In the genomic region with DNA sequence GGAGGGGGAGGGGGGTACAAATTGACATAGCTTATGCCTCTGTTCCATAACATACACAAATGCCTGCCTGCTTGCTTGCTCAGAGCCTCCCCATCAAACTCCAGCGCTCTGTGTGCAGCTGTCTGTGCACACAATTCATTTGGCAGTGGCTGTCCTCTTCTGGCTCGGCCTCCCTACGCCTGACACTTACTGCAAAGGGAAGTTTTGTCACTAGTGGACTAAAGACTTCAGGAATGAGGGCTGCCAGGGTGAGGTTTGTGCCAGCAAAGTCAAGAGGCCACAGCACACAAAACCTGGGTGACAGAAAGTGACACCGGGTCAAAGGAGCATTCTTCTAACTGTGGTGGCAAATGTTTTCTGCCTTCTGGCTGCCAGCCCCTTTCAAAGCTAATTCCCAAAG, we compare ENCODE assay signal across 12 mouse cellular contexts. TPM values are rescaled to one million over a fixed set of nuclear protein-coding genes. Genes with fewer than 3 reads are reported as not detected.
DNase-seq lines count a peak whose midpoint lies in the region; ATAC-seq and TF ChIP-seq lines count a peak whose summit lies in the region.
"Had no signal": no experiment of that assay in that cellular context is flagged by ENCODE, and none has a peak within 500 bp of the region (broad histone marks: within the 10 kb centered on the region; RNA-seq: fewer than 3 reads in every experiment).

No protein-coding gene starts in this region.

- WGBS in lung, embryonic 14.5 days, result 37% methylated on average over 4 of the region's 4 CpGs
- 21% methylated on average over 4 of the region's 4 CpGs for WGBS in midbrain, embryonic 16.5 days
- 72% methylated on average over 4 of the region's 4 CpGs for WGBS in liver, postnatal 0 days (ENCODE audit: insufficient replicate concordance)

- H3K4me1 ChIP-seq in lung, embryonic 14.5 days (ENCODE audit: insufficient read depth), result no peaks in the 10 kb centered on the region
- peaks cover 20% of the 10 kb centered on the region for H3K4me1 ChIP-seq in midbrain, embryonic 16.5 days (ENCODE audit: control insufficient read depth, insufficient read depth, low read length)
- 0 out of 2 replicates have a peak, but pooled peaks cover 3% of the 10 kb centered on the region for H3K4me1 ChIP-seq in liver, postnatal 0 days (ENCODE audit: insufficient read depth)

- peak; percentile 40 for DNase-seq in embryo, embryonic 10.5 days (ENCODE audit: low spot score)
- no peak for DNase-seq in embryo, embryonic 11 days
- DNase-seq in lung, embryonic 14.5 days, result peak; percentile 69
- no peak for DNase-seq in lung, postnatal 25 days (ENCODE audit: low spot score)
- peak; percentile 51 to 74 for DNase-seq in kidney, postnatal 25 days
- no peak for DNase-seq in liver, postnatal 0 days
- DNase-seq in T-cell, adult 2 months (ENCODE audit: low spot score), result no peak
- DNase-seq: B cell, adult 2 months; thymus, adult 18-20 months had no signal

- no peak for TF ChIP-seq EP300 in liver, postnatal 0 days (IDR thresholded peaks at IDR 0.05; ENCODE audit: low read depth)

- peak; percentile 70 for ATAC-seq in lung, embryonic 14.5 days (ENCODE audit: insufficient read depth)
- ATAC-seq in midbrain, embryonic 16.5 days, result peak; percentile 69
- ATAC-seq in liver, postnatal 0 days, result no peak

- H3K27me3 ChIP-seq in lung, embryonic 14.5 days (ENCODE audit: insufficient read depth, low read length), result no peaks in the 10 kb centered on the region
- H3K27me3 ChIP-seq in midbrain, embryonic 16.5 days (ENCODE audit: control insufficient read depth, insufficient read depth, low read depth, low read length), result no peaks in the 10 kb centered on the region
- no peaks in the 10 kb centered on the region for H3K27me3 ChIP-seq in liver, postnatal 0 days (ENCODE audit: insufficient read depth, low read length)

- TF ChIP-seq CTCF in lung, embryonic 14.5 days (IDR thresholded peaks at IDR 0.05; ENCODE audit: low read depth), result no peak
- no peak for TF ChIP-seq CTCF in liver, postnatal 0 days (IDR thresholded peaks at IDR 0.05; ENCODE audit: low read depth)

- no peaks in the 10 kb centered on the region for H3K36me3 ChIP-seq in lung, embryonic 14.5 days (ENCODE audit: insufficient read depth)
- H3K36me3 ChIP-seq in midbrain, embryonic 16.5 days (ENCODE audit: control insufficient read depth, insufficient read depth, low read length), result no peaks in the 10 kb centered on the region
- H3K36me3 ChIP-seq in liver, postnatal 0 days (replicated peaks; ENCODE audit: insufficient read depth, low read length), result no peaks in the 10 kb centered on the region

- H3K4me3 ChIP-seq in lung, embryonic 14.5 days (ENCODE audit: low read depth, low read length), result no peak overlapping the region
- H3K4me3 ChIP-seq in midbrain, embryonic 16.5 days (ENCODE audit: low read depth, low read length), result no peak overlapping the region
- H3K4me3 ChIP-seq in liver, postnatal 0 days (ENCODE audit: low read depth, low read length), result no peak overlapping the region
- H3K4me3 ChIP-seq: megakaryocyte, embryonic 14.5 days had no signal

- no peaks in the 10 kb centered on the region for H3K9me3 ChIP-seq in lung, embryonic 14.5 days (ENCODE audit: low read depth, low read length)
- no peaks in the 10 kb centered on the region for H3K9me3 ChIP-seq in midbrain, embryonic 16.5 days (replicated peaks; ENCODE audit: control insufficient read depth, low read length, poor library complexity, severe bottlenecking)
- H3K9me3 ChIP-seq in liver, postnatal 0 days (ENCODE audit: low read length), result no peaks in the 10 kb centered on the region
- H3K9me3 ChIP-seq: megakaryocyte, embryonic 14.5 days had no signal

- H3K9ac ChIP-seq in lung, embryonic 14.5 days, result no peak overlapping the region
- H3K9ac ChIP-seq in midbrain, embryonic 16.5 days (ENCODE audit: low read depth, low read length), result no peak overlapping the region
- H3K9ac ChIP-seq in liver, postnatal 0 days (replicated peaks), result no peak overlapping the region

- no peak overlapping the region for H3K4me2 ChIP-seq in lung, embryonic 14.5 days
- H3K4me2 ChIP-seq in midbrain, embryonic 16.5 days (ENCODE audit: low read length), result peak overlapping the region; percentile 13; the same call in 1 of the 2 replicates
- H3K4me2 ChIP-seq in liver, postnatal 0 days (ENCODE audit: low read depth, low read length), result no peak overlapping the region

- 0 out of 2 replicates have a peak overlapping the region, but pooled peaks have one; percentile 1 for H3K27ac ChIP-seq in lung, embryonic 14.5 days (ENCODE audit: low read depth)
- H3K27ac ChIP-seq in midbrain, embryonic 16.5 days (ENCODE audit: low read length), result peak overlapping the region; percentile 63
- H3K27ac ChIP-seq in liver, postnatal 0 days (ENCODE audit: low read depth), result no peak overlapping the region

RNA-seq across cellular contexts. Expression of gene Atp6v1g3, which starts 52.6 kb away (rescaled TPM):
- not detected in 2 replicates for polyA plus RNA-seq in lung, embryonic 14.5 days (2014; fragmentation: Nextera tagmentation; extraction: Ambion mirVana)
- not detected in 2 replicates for polyA plus RNA-seq in midbrain, embryonic 16.5 days (2015; fragmentation: Nextera tagmentation; extraction: Ambion mirVana)
- not detected in 2 replicates for polyA plus RNA-seq in liver, postnatal 0 days (2015; fragmentation: Nextera tagmentation; extraction: Ambion mirVana)
- polyA plus RNA-seq: heart, postnatal 0 days had no signal

Comparison
In these comparisons a context has a peak if more than half of its experiments do, and no peak if none do; other contexts are left out.
1. DNase-seq: peak in embryo, embryonic 10.5 days (single experiment), lung, embryonic 14.5 days (single experiment) and kidney, postnatal 25 days (2 of 2); none in embryo, embryonic 11 days (single experiment), lung, postnatal 25 days (single experiment), liver, postnatal 0 days (single experiment) and T-cell, adult 2 months (single experiment).